Mouse (Mus musculus) myocyte (in vitro differentiated cells): Measurements from ENCODE around the gene Pid1. TPM values are rescaled to one million over a fixed set of nuclear protein-coding genes. Genes with fewer than 3 reads are reported as not detected.

ENCODE experiments used
- H3K27me3 ChIP-seq: one replicate; pipeline ENCODE4 v1.6.1; 2011; ENCODE audit not compliant: control insufficient read depth, insufficient read depth, insufficient read length
- H3K36me3 ChIP-seq: one replicate; pipeline ENCODE4 v1.6.1; 2011; ENCODE audit not compliant: control insufficient read depth, insufficient read depth
- H3K4me2 ChIP-seq: one replicate; pipeline ENCODE4 v1.6.1; 2011; ENCODE audit warnings: low read depth, control low read depth
- H3K4me3 ChIP-seq: one replicate; pipeline ENCODE4 v1.5.1; 2011; ENCODE audit warnings: mild to moderate bottlenecking, control low read depth, moderate library complexity
- H3K79me2 ChIP-seq: one replicate; pipeline ENCODE4 v1.6.1; 2011; ENCODE audit not compliant: control insufficient read depth, insufficient read depth
- H3ac ChIP-seq: one replicate; pipeline ENCODE4 v1.6.1; 2011; ENCODE audit not compliant: control insufficient read depth, insufficient read length
- CEBPB ChIP-seq: IDR thresholded peaks from 2 replicates; pipeline ENCODE4 v1.6.1; 2011; ENCODE audit warnings: mild to moderate bottlenecking, moderate library complexity; ENCODE audit not compliant: poor library complexity, insufficient read depth, severe bottlenecking
- E2F4 ChIP-seq: IDR thresholded peaks from one replicate; pipeline ENCODE4 v1.6.1; 2011; ENCODE audit warnings: mild to moderate bottlenecking, control low read depth, moderate library complexity; ENCODE audit not compliant: insufficient read depth
- MAX ChIP-seq: IDR thresholded peaks from one replicate; pipeline ENCODE4 v1.6.1; 2011; ENCODE audit warnings: low read depth, mild to moderate bottlenecking, control low read depth
- MYOD1 ChIP-seq, 3 experiments: IDR thresholded peaks; one replicate each; pipeline ENCODE4 v1.6.1; 2011; ENCODE audit warnings: control low read depth in 2 of 3, low read depth in 2 of 3, mild to moderate bottlenecking in 2 of 3, moderate library complexity in 1 of 3; ENCODE audit not compliant: insufficient read length in 2 of 3, control insufficient read depth in 1 of 3
- MYOG ChIP-seq, 3 experiments: IDR thresholded peaks; one replicate each; pipeline ENCODE4 v1.6.1; 2011; ENCODE audit warnings: control low read depth in 2 of 3, low read depth in 2 of 3, mild to moderate bottlenecking in 2 of 3; ENCODE audit not compliant: insufficient read length in 2 of 3, control insufficient read depth in 1 of 3, insufficient read depth in 1 of 3
- POLR2A ChIP-seq: IDR thresholded peaks from one replicate; pipeline ENCODE4 v1.6.1; 2011; ENCODE audit warnings: low read depth, mild to moderate bottlenecking, control low read depth, moderate library complexity; ENCODE audit not compliant: insufficient read length
- POLR2AphosphoS2 ChIP-seq: IDR thresholded peaks from one replicate; pipeline ENCODE4 v1.6.1; 2011; ENCODE audit warnings: low read depth, control low read depth; ENCODE audit not compliant: insufficient read length
- REST ChIP-seq: IDR thresholded peaks from one replicate; pipeline ENCODE4 v1.6.1; 2011; ENCODE audit warnings: mild to moderate bottlenecking, control low read depth, moderate library complexity; ENCODE audit not compliant: insufficient read depth, insufficient read length
- SRF ChIP-seq: IDR thresholded peaks from one replicate; pipeline ENCODE4 v1.6.1; 2011; ENCODE audit warnings: low read depth; ENCODE audit not compliant: control insufficient read depth, insufficient read length
- TCF12 ChIP-seq: IDR thresholded peaks from one replicate; pipeline ENCODE4 v1.6.1; 2011; ENCODE audit warnings: mild to moderate bottlenecking, control low read depth; ENCODE audit not compliant: poor library complexity, insufficient read depth, severe bottlenecking
- TCF3 ChIP-seq: IDR thresholded peaks from one replicate; pipeline ENCODE4 v1.6.1; 2011; ENCODE audit warnings: low read depth, control low read depth; ENCODE audit not compliant: insufficient read length
- USF1 ChIP-seq: IDR thresholded peaks from one replicate; pipeline ENCODE4 v1.6.1; 2011; ENCODE audit warnings: low read depth, mild to moderate bottlenecking, control low read depth, moderate library complexity
- polyA plus RNA-seq: library from polyadenylated mRNA; unstranded; fragments of >200 nt; fragmentation: generic; extraction: Trizol; gene quantifications from one replicate; pipeline ENCODE4 v1.2.1, GENCODE M21; 2012; ENCODE audit warnings: missing spikeins

Pid1 gene
- polyA plus RNA-seq, 1 experiment = 0.24 TPM

DNA sequence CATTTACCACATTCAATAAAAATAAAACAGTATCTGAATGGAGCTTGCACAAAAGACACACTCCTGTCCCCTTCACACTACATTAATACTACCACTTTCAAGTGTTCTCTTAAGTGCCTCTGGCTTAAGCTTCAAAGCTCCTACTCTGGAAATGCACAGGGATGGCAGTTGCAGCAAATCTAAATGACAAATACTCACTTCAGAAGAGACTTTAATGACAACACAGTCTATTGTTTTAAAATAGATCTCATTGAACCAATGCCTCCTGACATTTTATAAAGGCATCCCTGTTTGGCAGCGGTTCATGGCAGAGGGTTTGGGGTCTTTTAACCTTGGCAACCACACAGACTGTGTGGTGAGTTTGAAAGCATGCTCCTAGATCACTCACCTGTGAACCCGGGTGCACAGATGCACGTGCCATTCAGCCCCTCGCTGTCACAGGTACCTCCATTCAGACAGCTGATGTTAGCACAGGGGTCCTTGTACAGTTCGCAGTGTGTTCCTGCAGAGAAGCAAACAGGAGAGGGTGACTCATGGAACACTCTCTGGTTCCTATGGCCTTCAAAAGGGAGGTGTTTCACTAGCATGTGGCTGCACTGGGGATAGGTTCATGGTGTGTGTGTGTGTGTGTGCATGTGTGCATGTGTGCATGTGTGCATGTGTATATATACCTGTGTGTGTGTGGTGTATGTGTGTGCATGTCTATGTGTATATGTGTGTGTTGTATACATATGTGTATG is 41.7 kb upstream of the Pid1 start:
- H3K4me2 ChIP-seq = no peak overlapping the region
- no peaks in the 10 kb centered on the region for H3K27me3 ChIP-seq
- no peaks in the 10 kb centered on the region for H3K36me3 ChIP-seq
- TF ChIP-seq MAX = no peak
- TF ChIP-seq TCF3 = no peak
- TF ChIP-seq POLR2AphosphoS2 = no peak
- no peak for TF ChIP-seq MYOG (IDR thresholded peaks at IDR 0.05; ENCODE audit: control insufficient read depth in 1 of 3, insufficient read depth in 1 of 3, insufficient read length in 2 of 3, low read depth in 2 of 3)
- TF ChIP-seq MYOD1 (IDR thresholded peaks at IDR 0.05; ENCODE audit: control insufficient read depth in 1 of 3, insufficient read length in 2 of 3, low read depth in 2 of 3) = no peak
- no peak for TF ChIP-seq TCF12
- no peak for TF ChIP-seq REST
- H3ac ChIP-seq = no peak overlapping the region
- H3K4me3 ChIP-seq = no peak overlapping the region
- no peaks in the 10 kb centered on the region for H3K79me2 ChIP-seq

DNA sequence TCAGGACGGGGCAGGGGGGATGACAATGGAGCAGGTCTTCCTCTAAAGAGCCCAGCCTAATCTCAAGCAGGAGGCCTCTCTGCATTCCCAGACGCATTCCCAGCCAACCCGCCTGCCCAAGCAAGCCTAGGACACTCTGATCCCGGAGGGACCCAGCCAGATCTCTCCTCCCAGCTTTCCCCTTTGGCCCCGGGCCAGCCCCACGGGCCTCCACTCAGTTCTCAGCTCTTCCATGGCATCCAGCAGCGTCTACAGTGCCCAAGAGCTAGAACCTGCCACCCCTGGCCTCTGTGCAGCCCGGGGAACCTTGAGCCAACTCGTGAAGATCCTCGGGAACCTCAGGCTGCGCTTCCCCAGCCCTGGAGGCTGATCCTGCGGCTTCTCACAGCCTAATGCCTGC is 40.9 kb upstream of the Pid1 start:
- H3ac ChIP-seq = no peak overlapping the region
- TF ChIP-seq USF1 = no peak
- no peak for TF ChIP-seq MAX
- TF ChIP-seq E2F4 = no peak
- no peak for TF ChIP-seq MYOG (IDR thresholded peaks at IDR 0.05; ENCODE audit: control insufficient read depth in 1 of 3, insufficient read depth in 1 of 3, insufficient read length in 2 of 3, low read depth in 2 of 3)
- TF ChIP-seq CEBPB = no peak
- TF ChIP-seq TCF3 = no peak
- no peak for TF ChIP-seq SRF
- TF ChIP-seq REST = no peak
- no peak for TF ChIP-seq POLR2A
- TF ChIP-seq MYOD1 (IDR thresholded peaks at IDR 0.05; ENCODE audit: control insufficient read depth in 1 of 3, insufficient read length in 2 of 3, low read depth in 2 of 3) = no peak
- no peak for TF ChIP-seq TCF12
- TF ChIP-seq POLR2AphosphoS2 = no peak

DNA sequence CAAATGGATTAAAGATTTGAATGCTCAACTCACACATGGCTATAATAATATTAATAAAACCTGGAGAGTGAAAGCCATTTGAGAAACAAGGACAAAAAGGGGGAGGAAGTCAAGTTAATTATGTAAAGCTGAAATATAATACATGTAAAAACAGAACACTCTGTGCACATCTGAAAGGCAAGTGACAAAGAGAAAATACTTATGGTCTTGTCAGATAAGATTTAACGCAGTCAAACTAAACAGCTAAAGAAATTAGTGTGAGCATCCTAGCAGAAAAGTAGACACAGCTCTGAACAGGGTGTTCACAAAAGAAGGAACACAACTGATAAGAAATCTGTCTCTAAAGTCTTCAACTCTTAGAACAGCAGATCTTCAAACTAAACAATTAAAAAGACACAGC is 38.2 kb upstream of the Pid1 start:
- H3K36me3 ChIP-seq = no peaks in the 10 kb centered on the region
- no peak for TF ChIP-seq TCF12
- no peak for TF ChIP-seq MAX
- no peak for TF ChIP-seq MYOG (IDR thresholded peaks at IDR 0.05; ENCODE audit: control insufficient read depth in 1 of 3, insufficient read depth in 1 of 3, insufficient read length in 2 of 3, low read depth in 2 of 3)
- no peak for TF ChIP-seq TCF3
- TF ChIP-seq POLR2A = no peak
- no peak for TF ChIP-seq SRF
- no peak for TF ChIP-seq REST
- TF ChIP-seq USF1 = no peak
- no peak for TF ChIP-seq E2F4
- no peak for TF ChIP-seq CEBPB
- TF ChIP-seq POLR2AphosphoS2 = no peak
- no peaks in the 10 kb centered on the region for H3K79me2 ChIP-seq

More for the DNA sequence above, 40.9 kb upstream of the Pid1 start:
- Histone ChIP-seq H3K79me2 (no peaks in the 10 kb centered on the region), H3K4me3 (no peak overlapping the region), H3K27me3 (no peaks in the 10 kb centered on the region), H3K4me2 (no peak overlapping the region), H3K36me3 (no peaks in the 10 kb centered on the region)

DNA sequence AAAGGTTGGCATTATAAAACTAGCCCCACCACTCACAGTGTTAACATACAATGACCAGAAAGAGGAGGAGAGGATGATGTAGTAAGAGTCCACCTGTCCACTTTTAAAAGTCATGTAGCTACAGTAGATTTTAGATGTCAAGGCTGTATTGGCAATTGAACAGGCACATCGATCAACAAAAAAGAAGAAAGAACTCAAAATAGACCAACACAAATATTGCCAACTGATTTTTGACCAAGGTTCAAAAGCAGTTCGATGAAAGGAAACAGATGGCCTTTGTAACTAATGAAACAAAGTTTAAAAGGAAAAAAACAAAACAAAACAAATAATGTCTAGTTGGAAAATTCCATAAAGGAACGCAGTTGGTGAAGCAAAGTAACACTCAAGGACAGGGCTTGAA is 35.7 kb upstream of the Pid1 start:
- H3K79me2 ChIP-seq = no peaks in the 10 kb centered on the region
- no peak overlapping the region for H3ac ChIP-seq
- no peak overlapping the region for H3K4me3 ChIP-seq
- TF ChIP-seq SRF (no peak), MYOD1 (IDR thresholded peaks at IDR 0.05; ENCODE audit: control insufficient read depth in 1 of 3, insufficient read length in 2 of 3, low read depth in 2 of 3) (no peak), MAX (no peak)
- H3K36me3 ChIP-seq = no peaks in the 10 kb centered on the region
- no peaks in the 10 kb centered on the region for H3K27me3 ChIP-seq
- H3K4me2 ChIP-seq = no peak overlapping the region

More for the DNA sequence above, 38.2 kb upstream of the Pid1 start:
- Histone ChIP-seq H3K4me2 (no peak overlapping the region), H3K27me3 (no peaks in the 10 kb centered on the region), H3ac (no peak overlapping the region), H3K4me3 (no peak overlapping the region)

DNA sequence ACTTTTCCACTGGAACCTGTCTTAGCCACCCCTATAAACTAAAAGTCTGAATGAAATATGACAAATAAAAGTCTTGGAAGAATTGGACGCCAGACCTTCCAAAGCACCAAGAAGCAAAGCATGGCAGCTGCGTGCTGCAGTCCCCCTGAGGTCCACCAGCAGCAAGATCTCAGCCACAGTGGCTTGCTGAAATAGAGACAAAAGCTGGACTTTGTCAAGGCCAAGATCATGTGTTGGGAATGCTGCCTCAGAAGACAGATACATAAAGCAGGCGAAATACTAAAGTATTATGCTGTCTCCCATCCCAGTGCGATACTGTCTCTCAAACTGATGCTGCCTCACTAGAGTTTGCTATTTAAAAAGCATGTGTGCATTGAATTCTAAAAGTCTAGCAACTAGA is 35.1 kb upstream of the Pid1 start:
- Histone ChIP-seq H3K79me2 (no peaks in the 10 kb centered on the region), H3ac (no peak overlapping the region), H3K4me2 (no peak overlapping the region), H3K27me3 (no peaks in the 10 kb centered on the region), H3K4me3 (no peak overlapping the region), H3K36me3 (no peaks in the 10 kb centered on the region)
- no peak for TF ChIP-seq SRF
- no peak for TF ChIP-seq TCF12
